Mouse (Mus musculus): ENCODE results near the gene Maip1. TPM values are rescaled to one million over a fixed set of nuclear protein-coding genes. Genes with fewer than 3 reads are reported as not detected.
A peak's percentile ranks its signal among the peaks of the same experiment; 100 is the strongest.

Maip1 gene
- polyA plus RNA-seq, 1 experiment from 2014 or later, result 15.0 TPM

DNA sequence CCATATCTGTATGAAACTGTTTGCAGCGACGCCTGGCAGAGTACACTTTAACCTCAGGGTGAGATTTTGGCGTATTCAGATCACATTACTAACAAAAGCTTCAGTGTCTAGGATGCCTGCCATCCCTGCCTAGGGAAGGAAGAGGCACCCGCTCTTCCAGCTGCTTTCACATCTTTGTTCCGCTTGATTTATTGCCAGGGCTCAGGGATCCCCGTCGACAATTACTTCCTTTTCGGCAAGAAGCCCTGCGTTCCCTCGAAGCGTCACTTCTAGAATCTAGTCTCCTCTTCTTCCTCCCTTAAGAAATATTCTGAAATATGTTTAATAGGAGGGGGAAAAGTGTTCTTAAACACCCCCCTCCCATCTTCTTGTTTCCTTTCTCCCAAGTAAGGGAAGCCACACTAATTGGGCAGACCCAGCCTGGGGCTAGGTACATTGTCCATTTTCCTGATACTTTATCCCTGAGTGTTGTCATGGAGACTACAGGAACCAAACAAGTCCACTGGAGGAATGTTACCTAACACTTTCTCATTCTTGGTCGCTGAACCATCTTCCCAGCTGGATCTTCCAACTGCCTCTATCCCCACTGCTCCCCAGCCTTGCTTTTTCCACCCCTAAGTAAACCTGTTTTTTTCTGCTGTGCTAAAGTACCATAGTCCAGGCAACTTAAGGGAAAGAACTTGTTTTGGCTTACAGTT lies 23.8 kb downstream of the Maip1 start:
- Histone ChIP-seq H3K9me3 (replicated peaks) (no peaks in the 10 kb centered on the region), H3K4me1 (replicated peaks) (peaks cover 9% of the 10 kb centered on the region; the same call in 1 of the 2 replicates), H3K36me3 (no peaks in the 10 kb centered on the region), H3K4me3 (peak overlapping the region; percentile 28), H3K27me3 (no peaks in the 10 kb centered on the region), H3K4me2 (peak overlapping the region; percentile 43), H3K9ac (no peak overlapping the region), H3K27ac (peak overlapping the region; percentile 31)
- WGBS, result 31% methylated on average over 12 of the region's 12 CpGs
- no peak for ATAC-seq (replicated peaks; ENCODE audit: insufficient number of reproducible peaks, insufficient read depth, low FRiP score, low read depth)

DNA sequence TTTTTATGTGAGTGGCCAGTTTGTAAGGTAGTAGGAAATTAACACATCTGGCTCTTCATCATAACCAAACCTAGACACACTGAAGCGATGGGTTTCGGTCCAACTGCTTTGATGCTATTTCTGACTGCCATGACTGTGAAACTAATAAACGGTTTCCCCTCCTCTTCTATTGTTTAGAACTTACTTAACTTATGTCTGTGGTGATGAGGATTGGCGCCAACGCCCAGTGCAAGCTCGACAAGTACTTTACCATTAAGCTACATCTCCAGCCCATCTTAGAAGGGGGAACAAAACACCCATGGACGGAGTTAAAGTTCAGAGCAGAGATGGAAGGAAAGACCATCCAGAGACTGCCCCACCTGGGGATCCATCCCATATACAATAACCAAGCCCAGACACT lies 27.0 kb downstream of the Maip1 start:
- Histone ChIP-seq H3K4me1 (replicated peaks) (peaks cover 18% of the 10 kb centered on the region), H3K4me2 (no peak overlapping the region), H3K27me3 (no peaks in the 10 kb centered on the region), H3K9ac (no peak overlapping the region), H3K27ac (no peak overlapping the region), H3K9me3 (replicated peaks) (no peaks in the 10 kb centered on the region), H3K4me3 (no peak overlapping the region), H3K36me3 (no peaks in the 10 kb centered on the region)
- no peak for ATAC-seq (replicated peaks; ENCODE audit: insufficient number of reproducible peaks, insufficient read depth, low FRiP score, low read depth)
- WGBS, result 88% methylated on average over 7 of the region's 7 CpGs

DNA sequence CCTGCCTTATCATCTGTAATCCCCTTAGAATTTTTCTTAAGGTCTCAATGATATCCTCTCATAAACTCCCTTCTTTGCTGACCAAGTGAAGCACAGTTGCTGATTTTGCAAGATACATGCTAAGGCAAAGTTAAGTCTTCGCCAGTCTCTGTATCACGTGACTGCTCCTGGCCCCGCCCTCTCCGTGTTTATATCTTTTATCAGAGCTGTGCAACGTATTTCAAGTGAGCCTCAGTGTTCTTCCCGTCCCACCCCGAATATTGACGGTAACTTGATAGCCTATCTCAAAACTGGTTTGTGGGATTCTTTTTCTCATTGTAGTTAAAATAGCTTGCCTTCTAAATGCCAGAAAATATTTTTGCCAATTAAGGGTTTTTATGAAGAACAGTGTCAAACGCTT lies 30.3 kb downstream of the Maip1 start:
- Histone ChIP-seq H3K9me3 (replicated peaks) (no peaks in the 10 kb centered on the region), H3K36me3 (no peaks in the 10 kb centered on the region), H3K9ac (peak overlapping the region; percentile 25; the same call in 1 of the 2 replicates), H3K27me3 (no peaks in the 10 kb centered on the region), H3K4me1 (replicated peaks) (peaks cover 9% of the 10 kb centered on the region), H3K27ac (peak overlapping the region; percentile 81), H3K4me3 (peak overlapping the region; percentile 34), H3K4me2 (peak overlapping the region; percentile 52)
- ATAC-seq (replicated peaks; ENCODE audit: insufficient number of reproducible peaks, insufficient read depth, low FRiP score, low read depth), result no peak
- WGBS, result 26% methylated on average over 9 of the region's 9 CpGs

DNA sequence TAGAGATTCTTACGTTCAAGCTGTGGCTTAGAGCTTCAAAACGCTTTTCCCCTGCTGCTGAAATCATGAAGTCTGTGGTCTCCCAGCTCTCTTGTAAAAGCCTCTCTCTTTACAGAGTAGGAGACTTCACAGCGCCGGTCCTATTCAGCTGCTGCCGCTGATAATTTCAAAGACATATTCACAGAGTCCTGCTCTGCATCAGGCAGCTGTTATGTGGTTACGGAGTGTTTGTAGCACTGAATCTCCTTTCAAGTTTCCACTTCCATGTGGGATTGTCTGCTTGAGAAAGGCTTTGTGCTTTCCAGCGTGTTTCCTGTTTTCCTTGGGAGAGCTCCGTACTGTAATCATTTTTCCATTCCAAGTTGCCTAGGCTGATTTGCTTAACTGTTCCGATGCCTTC lies 30.8 kb downstream of the Maip1 start:
- Histone ChIP-seq H3K9ac (peak overlapping the region; percentile 25; the same call in 1 of the 2 replicates), H3K9me3 (replicated peaks) (no peaks in the 10 kb centered on the region), H3K4me1 (replicated peaks) (peaks cover 9% of the 10 kb centered on the region), H3K36me3 (no peaks in the 10 kb centered on the region), H3K4me2 (peak overlapping the region; percentile 52), H3K27ac (peak overlapping the region; percentile 81), H3K27me3 (no peaks in the 10 kb centered on the region), H3K4me3 (peak overlapping the region; percentile 34)
- WGBS, result 17% methylated on average over 9 of the region's 9 CpGs
- peak; percentile 88 for ATAC-seq (replicated peaks; ENCODE audit: insufficient number of reproducible peaks, insufficient read depth, low FRiP score, low read depth)

DNA sequence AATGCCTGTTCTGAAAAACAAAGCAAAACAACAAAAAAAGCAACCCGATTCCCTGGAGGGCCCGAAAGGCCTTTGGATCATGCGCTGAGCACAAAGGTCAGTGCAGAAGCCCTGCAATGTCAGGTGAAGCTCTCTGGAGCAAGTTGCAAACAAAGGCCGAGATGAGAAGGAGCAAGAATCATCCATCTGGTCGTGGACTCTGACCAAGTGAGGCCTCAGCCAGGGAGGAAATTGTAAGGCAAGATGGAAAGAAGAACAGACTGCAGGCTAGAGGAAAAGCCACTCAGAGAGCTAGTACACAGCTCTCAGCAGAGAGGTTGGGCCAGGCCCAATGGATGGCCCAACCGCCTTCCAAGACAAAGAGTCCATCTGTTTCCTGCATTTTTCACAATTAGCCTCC lies 32.9 kb downstream of the Maip1 start:
- 73% methylated on average over 6 of the region's 6 CpGs for WGBS
- no peak overlapping the region for H3K4me2 ChIP-seq
- H3K9me3 ChIP-seq (replicated peaks), result no peaks in the 10 kb centered on the region
- peaks cover 9% of the 10 kb centered on the region for H3K4me1 ChIP-seq (replicated peaks)
- H3K4me3 ChIP-seq, result no peak overlapping the region
- ATAC-seq (replicated peaks; ENCODE audit: insufficient number of reproducible peaks, insufficient read depth, low FRiP score, low read depth), result peak; percentile 40; the same call in 1 of the 2 replicates
- no peaks in the 10 kb centered on the region for H3K27me3 ChIP-seq
- H3K9ac ChIP-seq, result no peak overlapping the region
- no peaks in the 10 kb centered on the region for H3K36me3 ChIP-seq
- H3K27ac ChIP-seq, result peak overlapping the region; percentile 28; the same call in 1 of the 2 replicates

DNA sequence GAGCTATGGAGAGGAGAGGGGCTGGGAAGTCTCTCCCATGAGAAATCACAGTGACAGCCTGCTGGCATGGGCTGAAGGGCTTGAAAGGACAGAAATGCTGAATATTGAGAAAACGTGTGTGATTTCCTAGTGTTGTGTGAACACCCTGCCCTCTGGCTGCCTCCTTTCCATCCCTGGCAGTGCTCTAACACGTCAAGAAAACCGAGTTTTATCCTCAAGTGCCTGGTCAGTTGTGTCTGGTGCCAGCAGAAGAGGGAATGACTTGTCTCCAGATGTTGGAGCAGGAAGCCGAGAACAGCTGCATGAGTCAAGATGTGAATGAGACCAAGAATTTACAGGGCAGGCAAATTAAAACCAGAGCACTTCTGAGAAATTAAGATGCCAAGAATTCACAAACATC lies 34.6 kb downstream of the Maip1 start:
- H3K4me3 ChIP-seq, result no peak overlapping the region
- no peak overlapping the region for H3K4me2 ChIP-seq
- H3K27me3 ChIP-seq, result no peaks in the 10 kb centered on the region
- no peak overlapping the region for H3K9ac ChIP-seq
- H3K36me3 ChIP-seq, result no peaks in the 10 kb centered on the region
- H3K4me1 ChIP-seq (replicated peaks), result peaks cover 9% of the 10 kb centered on the region
- WGBS, result 47% methylated on average over 4 of the region's 4 CpGs
- no peak overlapping the region for H3K27ac ChIP-seq
- no peaks in the 10 kb centered on the region for H3K9me3 ChIP-seq (replicated peaks)
- no peak for ATAC-seq (replicated peaks; ENCODE audit: insufficient number of reproducible peaks, insufficient read depth, low FRiP score, low read depth)

DNA sequence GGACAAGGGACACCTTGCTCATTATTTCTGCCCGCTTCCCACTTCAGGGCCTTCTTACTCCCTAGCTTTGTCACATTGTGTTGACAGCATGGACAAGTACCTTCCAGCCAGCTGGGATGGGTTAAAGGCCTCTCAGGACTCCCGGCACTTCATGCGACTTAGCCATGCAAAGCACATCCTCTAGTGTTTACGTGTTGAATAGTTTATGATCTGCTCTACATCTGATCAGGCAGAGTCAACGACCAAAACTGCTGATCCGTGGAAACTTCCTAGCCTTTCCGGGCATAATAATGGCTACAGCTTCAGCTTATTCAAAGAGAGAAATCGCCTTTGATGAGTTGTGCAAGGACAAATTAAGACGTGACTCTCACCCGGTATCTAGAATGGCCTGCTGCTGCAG lies 39.6 kb downstream of the Maip1 start:
- no peak for ATAC-seq (replicated peaks; ENCODE audit: insufficient number of reproducible peaks, insufficient read depth, low FRiP score, low read depth)
- no peak overlapping the region for H3K4me2 ChIP-seq
- WGBS, result 68% methylated on average over 10 of the region's 10 CpGs
- H3K36me3 ChIP-seq, result no peaks in the 10 kb centered on the region
- no peaks in the 10 kb centered on the region for H3K27me3 ChIP-seq
- H3K4me1 ChIP-seq (replicated peaks), result no peaks in the 10 kb centered on the region
- H3K4me3 ChIP-seq, result no peak overlapping the region
- no peak overlapping the region for H3K9ac ChIP-seq
- no peaks in the 10 kb centered on the region for H3K9me3 ChIP-seq (replicated peaks)
- no peak overlapping the region for H3K27ac ChIP-seq

DNA sequence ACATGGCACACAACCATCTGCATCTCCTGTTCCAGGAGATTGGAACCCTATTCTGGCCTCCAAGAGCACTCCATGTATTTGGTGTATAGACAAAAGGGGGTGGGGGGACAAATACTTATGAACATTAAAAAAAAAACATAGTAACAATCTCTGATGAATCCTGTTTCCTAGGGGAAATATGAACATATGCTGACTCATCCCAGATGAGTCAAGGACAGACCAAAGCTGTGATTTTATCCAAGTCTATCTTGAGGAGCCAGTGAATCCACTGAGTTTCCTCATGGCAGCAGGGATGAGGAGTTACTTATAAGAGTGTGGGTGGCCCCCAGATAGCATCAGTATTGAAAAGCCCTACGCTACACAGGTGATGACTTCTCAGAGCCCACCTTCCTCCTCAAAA lies 44.1 kb downstream of the Maip1 start:
- 84% methylated on average over 1 of the region's 1 CpGs for WGBS

DNA sequence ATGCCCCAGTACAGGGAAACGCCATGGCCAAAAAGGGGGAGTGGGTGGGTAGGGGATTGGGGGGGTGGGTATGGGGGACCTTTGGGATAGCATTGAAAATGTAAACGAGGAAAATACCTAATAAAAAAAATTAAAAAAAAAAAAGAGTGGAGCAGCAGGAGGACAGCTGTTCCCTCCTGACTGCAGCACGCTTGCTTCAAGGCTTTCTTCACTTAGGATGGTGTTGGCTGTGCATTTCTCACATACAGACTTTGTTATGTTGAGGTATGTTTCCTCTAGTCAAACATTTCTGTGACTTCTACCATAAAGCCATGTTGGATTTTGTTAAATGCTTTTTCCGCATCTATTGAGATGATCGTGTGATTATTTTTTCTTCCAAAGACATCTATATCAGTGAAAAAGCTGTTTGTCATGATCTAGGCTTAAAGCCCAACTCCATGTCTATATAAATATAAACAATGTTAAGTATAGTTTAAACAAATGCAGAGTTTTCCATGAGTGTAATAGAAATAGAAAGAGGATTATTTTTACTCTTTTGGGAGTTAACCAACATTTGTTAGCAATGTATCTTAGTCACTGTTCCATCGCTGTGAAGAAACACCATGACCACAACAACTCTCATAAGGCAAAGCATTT lies 54.3 kb downstream of the Maip1 start:
- Histone ChIP-seq H3K9ac (no peak overlapping the region), H3K36me3 (no peaks in the 10 kb centered on the region), H3K27ac (no peak overlapping the region), H3K4me1 (replicated peaks) (no peaks in the 10 kb centered on the region), H3K4me3 (no peak overlapping the region), H3K9me3 (replicated peaks) (no peaks in the 10 kb centered on the region), H3K4me2 (no peak overlapping the region), H3K27me3 (no peaks in the 10 kb centered on the region)
- 74% methylated on average over 6 of the region's 6 CpGs for WGBS
- no peak for ATAC-seq (replicated peaks; ENCODE audit: insufficient number of reproducible peaks, insufficient read depth, low FRiP score, low read depth)

More for the DNA sequence above, 44.1 kb downstream of the Maip1 start:
- no peaks in the 10 kb centered on the region for H3K9me3 ChIP-seq (replicated peaks)
- H3K27ac ChIP-seq, result no peak overlapping the region
- ATAC-seq (replicated peaks; ENCODE audit: insufficient number of reproducible peaks, insufficient read depth, low FRiP score, low read depth), result no peak
- H3K4me2 ChIP-seq, result no peak overlapping the region
- no peaks in the 10 kb centered on the region for H3K36me3 ChIP-seq
- H3K4me3 ChIP-seq, result no peak overlapping the region
- no peak overlapping the region for H3K9ac ChIP-seq
- H3K4me1 ChIP-seq (replicated peaks), result no peaks in the 10 kb centered on the region
- no peaks in the 10 kb centered on the region for H3K27me3 ChIP-seq

Other genes starting within 250 kb of the Maip1 start
- 7.7 and 9.8 TPM in 2 replicates for gene 1700066M21Rik, start 28.7 kb upstream of the Maip1 start, polyA plus RNA-seq (2015; fragmentation: Nextera tagmentation; extraction: Ambion mirVana)
- 16.9 and 19.0 TPM in 2 replicates for gene Tyw5, start 773 bp downstream of the Maip1 start, polyA plus RNA-seq (2015; fragmentation: Nextera tagmentation; extraction: Ambion mirVana)